In genomic region chr5:114041327-114041930, GRCm38 (mm10) we compare ENCODE assay signal across 8 mouse cellular contexts. TPM values are rescaled to one million over a fixed set of nuclear protein-coding genes. Genes with fewer than 3 reads are reported as not detected.
A peak's percentile ranks its signal among the peaks of the same experiment; 100 is the strongest.
DNase-seq lines count a peak whose midpoint lies in the region; ATAC-seq and TF ChIP-seq lines count a peak whose summit lies in the region.

No protein-coding gene starts in this region.

- TF ChIP-seq EP300 in heart, postnatal 0 days (IDR thresholded peaks at IDR 0.05; ENCODE audit: low read depth) = no peak

- H3K27me3 ChIP-seq in neural tube, embryonic 15.5 days (replicated peaks) = no peaks in the 10 kb centered on the region
- H3K27me3 ChIP-seq in heart, postnatal 0 days (ENCODE audit: control insufficient read depth, insufficient read depth, low read length) = no peaks in the 10 kb centered on the region
- no peaks in the 10 kb centered on the region for H3K27me3 ChIP-seq in neural tube, embryonic 11.5 days (ENCODE audit: control insufficient read depth, insufficient read depth, low read length)

- H3K36me3 ChIP-seq in neural tube, embryonic 15.5 days = peaks cover 47% of the 10 kb centered on the region
- no peaks in the 10 kb centered on the region for H3K36me3 ChIP-seq in heart, postnatal 0 days (replicated peaks; ENCODE audit: control insufficient read depth, insufficient read depth, low read length)
- no peaks in the 10 kb centered on the region for H3K36me3 ChIP-seq in neural tube, embryonic 11.5 days (ENCODE audit: control insufficient read depth, insufficient read depth, low read length)

- no peak overlapping the region for H3K4me2 ChIP-seq in neural tube, embryonic 15.5 days
- H3K4me2 ChIP-seq in heart, postnatal 0 days (ENCODE audit: low read depth, low read length) = no peak overlapping the region
- no peak overlapping the region for H3K4me2 ChIP-seq in neural tube, embryonic 11.5 days (ENCODE audit: low read depth)

- DNase-seq in neural tube, embryonic 10.5 days (ENCODE audit: extremely low spot score, low spot score) = peak; percentile 24
- DNase-seq in adrenal gland, postnatal 25 days = peak; percentile 26
- no peak for DNase-seq in heart, postnatal 0 days (ENCODE audit: low spot score)
- peak; percentile 65 for DNase-seq in liver
- DNase-seq in neural tube, embryonic 11.5 days (ENCODE audit: low spot score) = peak; percentile 51
- no peak for DNase-seq in left cerebral cortex, postnatal 25 days (ENCODE audit: low spot score in 2 of 2)
- no peak for DNase-seq in layer of hippocampus, adult 9-11 months

- H3K4me1 ChIP-seq in neural tube, embryonic 15.5 days = no peaks in the 10 kb centered on the region
- H3K4me1 ChIP-seq in heart, postnatal 0 days (ENCODE audit: control insufficient read depth, insufficient read depth) = peaks cover 4% of the 10 kb centered on the region; the same call in 1 of the 2 replicates
- H3K4me1 ChIP-seq in neural tube, embryonic 11.5 days (ENCODE audit: control insufficient read depth, insufficient read depth, low read length) = no peaks in the 10 kb centered on the region; the same call in 1 of the 2 replicates

- H3K9me3 ChIP-seq in neural tube, embryonic 15.5 days (replicated peaks) = no peaks in the 10 kb centered on the region
- no peaks in the 10 kb centered on the region for H3K9me3 ChIP-seq in heart, postnatal 0 days (replicated peaks; ENCODE audit: control insufficient read depth, low read length)
- H3K9me3 ChIP-seq in neural tube, embryonic 11.5 days (ENCODE audit: control insufficient read depth, low read length) = no peaks in the 10 kb centered on the region

- no peak overlapping the region for H3K4me3 ChIP-seq in neural tube, embryonic 15.5 days (replicated peaks)
- no peak overlapping the region for H3K4me3 ChIP-seq in heart, postnatal 0 days (ENCODE audit: low read depth, low read length)
- no peak overlapping the region for H3K4me3 ChIP-seq in neural tube, embryonic 11.5 days (ENCODE audit: low read depth, low read length)

- no peak overlapping the region for H3K27ac ChIP-seq in neural tube, embryonic 15.5 days (replicated peaks)
- H3K27ac ChIP-seq in heart, postnatal 0 days (ENCODE audit: low read depth) = no peak overlapping the region
- no peak overlapping the region for H3K27ac ChIP-seq in neural tube, embryonic 11.5 days (ENCODE audit: low read depth, low read length)

- no peak overlapping the region for H3K9ac ChIP-seq in neural tube, embryonic 15.5 days (replicated peaks)
- no peak overlapping the region for H3K9ac ChIP-seq in heart, postnatal 0 days (replicated peaks; ENCODE audit: low read depth, low read length)
- H3K9ac ChIP-seq in neural tube, embryonic 11.5 days (ENCODE audit: low read length) = no peak overlapping the region

- no peak for TF ChIP-seq CTCF in heart, postnatal 0 days (IDR thresholded peaks at IDR 0.05; ENCODE audit: low read depth)

- WGBS in neural tube, embryonic 15.5 days = 17% methylated on average over 15 of the region's 15 CpGs
- 19% methylated on average over 15 of the region's 15 CpGs for WGBS in heart, postnatal 0 days
- WGBS in neural tube, embryonic 11.5 days = 20% methylated on average over 15 of the region's 15 CpGs

- no peak for ATAC-seq in neural tube, embryonic 15.5 days (ENCODE audit: low FRiP score)
- ATAC-seq in heart, postnatal 0 days (ENCODE audit: insufficient read depth, low read depth) = peak; percentile 51
- ATAC-seq in neural tube, embryonic 11.5 days (ENCODE audit: insufficient read depth, low FRiP score, low TSS enrichment) = no peak

- intact Hi-C loops in left cerebral cortex, postnatal 25 days (cut with DNase I) = no loop called here

RNA-seq across cellular contexts. Expression of gene Usp30, which starts 23.8 kb away (rescaled TPM):
- polyA plus RNA-seq in neural tube, embryonic 15.5 days (2015; fragmentation: Nextera tagmentation; extraction: Ambion mirVana) = 17.9 and 18.9 TPM in 2 replicates
- total RNA-seq in adrenal gland, postnatal 25 days (2021) = 35.1 and 36.6 TPM in 2 replicates
- 16.0 and 18.2 TPM in 2 replicates for total RNA-seq in heart, postnatal 0 days (2014; rRNA removed; ENCODE audit: low replicate concordance)
- polyA plus RNA-seq in heart, postnatal 0 days (2015; fragmentation: Nextera tagmentation; extraction: Ambion mirVana) = 6.1 and 6.3 TPM in 2 replicates
- 12.7 and 14.5 TPM in 2 replicates for polyA plus RNA-seq in neural tube, embryonic 11.5 days (2014; fragmentation: Nextera tagmentation; extraction: Ambion mirVana)
- 10 to 100 TPM; 35.9 to 38.0 TPM for total RNA-seq in left cerebral cortex, postnatal 25 days (2021)

RNA-seq across cellular contexts. Expression of gene Dao, which starts 37.9 kb away (rescaled TPM):
- 0.60 TPM in 1 of 2 replicates, not detected in the other for polyA plus RNA-seq in neural tube, embryonic 15.5 days (2015; fragmentation: Nextera tagmentation; extraction: Ambion mirVana)
- not detected in 2 replicates for total RNA-seq in adrenal gland, postnatal 25 days (2021)
- not detected in 2 replicates for total RNA-seq in heart, postnatal 0 days (2014; rRNA removed; ENCODE audit: low replicate concordance)
- polyA plus RNA-seq in heart, postnatal 0 days (2015; fragmentation: Nextera tagmentation; extraction: Ambion mirVana) = not detected in 2 replicates
- not detected in 2 replicates for polyA plus RNA-seq in neural tube, embryonic 11.5 days (2014; fragmentation: Nextera tagmentation; extraction: Ambion mirVana)
- total RNA-seq in left cerebral cortex, postnatal 25 days (2021) = not detected

RNA-seq across cellular contexts. Expression of gene Ssh1, which starts 47.7 kb away (rescaled TPM):
- 9.8 and 13.1 TPM in 2 replicates for polyA plus RNA-seq in neural tube, embryonic 15.5 days (2015; fragmentation: Nextera tagmentation; extraction: Ambion mirVana)
- total RNA-seq in adrenal gland, postnatal 25 days (2021) = 18.9 and 22.7 TPM in 2 replicates
- 7.1 and 10.0 TPM in 2 replicates for total RNA-seq in heart, postnatal 0 days (2014; rRNA removed; ENCODE audit: low replicate concordance)
- 5.8 and 6.8 TPM in 2 replicates for polyA plus RNA-seq in heart, postnatal 0 days (2015; fragmentation: Nextera tagmentation; extraction: Ambion mirVana)
- polyA plus RNA-seq in neural tube, embryonic 11.5 days (2014; fragmentation: Nextera tagmentation; extraction: Ambion mirVana) = 23.9 and 24.5 TPM in 2 replicates
- 10 to 100 TPM; 19.3 to 19.8 TPM for total RNA-seq in left cerebral cortex, postnatal 25 days (2021)

RNA-seq across cellular contexts. Expression of gene Svop, which starts 49.9 kb away (rescaled TPM):
- 76.6 and 90.0 TPM in 2 replicates for polyA plus RNA-seq in neural tube, embryonic 15.5 days (2015; fragmentation: Nextera tagmentation; extraction: Ambion mirVana)
- total RNA-seq in adrenal gland, postnatal 25 days (2021) = 2.6 and 3.1 TPM in 2 replicates
- 0.19 TPM in 1 of 2 replicates, not detected in the other for total RNA-seq in heart, postnatal 0 days (2014; rRNA removed; ENCODE audit: low replicate concordance)
- 0.07 TPM in 1 of 2 replicates, not detected in the other for polyA plus RNA-seq in heart, postnatal 0 days (2015; fragmentation: Nextera tagmentation; extraction: Ambion mirVana)
- polyA plus RNA-seq in neural tube, embryonic 11.5 days (2014; fragmentation: Nextera tagmentation; extraction: Ambion mirVana) = 27.3 and 32.9 TPM in 2 replicates
- 100 to 1,000 TPM; 187 to 192 TPM for total RNA-seq in left cerebral cortex, postnatal 25 days (2021)

Comparison
In these comparisons a context has a peak if more than half of its experiments do, and no peak if none do; other contexts are left out.
1. DNase-seq: peak in neural tube, embryonic 10.5 days (single experiment), adrenal gland, postnatal 25 days (single experiment), liver (single experiment) and neural tube, embryonic 11.5 days (single experiment); none in heart, postnatal 0 days (single experiment), left cerebral cortex, postnatal 25 days (0 of 2) and layer of hippocampus, adult 9-11 months (single experiment).